Mouse (Mus musculus): ENCODE results near the gene Prrt2. TPM values are rescaled to one million over a fixed set of nuclear protein-coding genes. Genes with fewer than 3 reads are reported as not detected.

Gene Prrt2
- not detected for polyA plus RNA-seq (2014; fragmentation: Illumina TruSeq; extraction: RNeasy Lipid Tissue Mini Kit (QIAGEN cat#74804); ENCODE audit: low read depth, low replicate concordance)

GRCm38 (mm10) chr7:127020901-127021562 is at the start of gene Prrt2, which contains the start of gene Gm42742:
TSS of gene Prrt2 (minus strand) at chr7:127021211.
TSS of gene Gm42742 (minus strand) at chr7:127021097.

GRCm38 (mm10) chr7:127041851-127042672 is 21.1 kb upstream of the Prrt2 start, which contains the start of gene Kif22:
TSS of gene Kif22 (minus strand) at chr7:127042471.

GRCm38 (mm10) chr7:127026984-127027726 is 6.1 kb upstream of the Prrt2 start, which contains the start of gene Maz:
TSS of gene Maz (minus strand) at chr7:127027037.

GRCm38 (mm10) chr7:127016971-127017949 is 3.8 kb downstream of the Prrt2 start, which contains the start of gene Pagr1a:
TSS of gene Pagr1a (minus strand) at chr7:127017352.

GRCm38 (mm10) chr7:127016481-127016485 is 4.7 kb downstream of the Prrt2 start, which contains the start of gene Pagr1b:
TSS of gene Pagr1b (minus strand) at chr7:127016484.

GRCm38 (mm10) chr7:127014320-127014719 is 6.7 kb downstream of the Prrt2 start, which contains the start of gene Mvp:
TSS of gene Mvp (minus strand) at chr7:127014621.

GRCm38 (mm10) chr7:126975950-126976866 is 44.8 kb downstream of the Prrt2 start, which contains the start of gene Cdiptos:
TSS of gene Cdiptos (minus strand) at chr7:126976098.

GRCm38 (mm10) chr7:126975893-126975949 is 45.3 kb downstream of the Prrt2 start, which contains the start of gene Cdipt:
TSS of gene Cdipt (plus strand) at chr7:126975914.

Other genes with a start within 250 kb of the Prrt2 start
- 12.0 TPM for gene Ypel3, start 244.3 kb downstream of the Prrt2 start, polyA plus RNA-seq (2014; fragmentation: Illumina TruSeq; extraction: RNeasy Lipid Tissue Mini Kit (QIAGEN cat#74804); ENCODE audit: low read depth, low replicate concordance)
- gene Tbx6, start 239.7 kb downstream of the Prrt2 start, polyA plus RNA-seq (2014; fragmentation: Illumina TruSeq; extraction: RNeasy Lipid Tissue Mini Kit (QIAGEN cat#74804); ENCODE audit: low read depth, low replicate concordance), result not detected
- 28.4 TPM for gene Ppp4c, start 228.7 kb downstream of the Prrt2 start, polyA plus RNA-seq (2014; fragmentation: Illumina TruSeq; extraction: RNeasy Lipid Tissue Mini Kit (QIAGEN cat#74804); ENCODE audit: low read depth, low replicate concordance)
- gene Fam57b, start 223.5 kb downstream of the Prrt2 start, polyA plus RNA-seq (2014; fragmentation: Illumina TruSeq; extraction: RNeasy Lipid Tissue Mini Kit (QIAGEN cat#74804); ENCODE audit: low read depth, low replicate concordance), result not detected
- gene 4930451I11Rik, start 189.6 kb downstream of the Prrt2 start, polyA plus RNA-seq (2014; fragmentation: Illumina TruSeq; extraction: RNeasy Lipid Tissue Mini Kit (QIAGEN cat#74804); ENCODE audit: low read depth, low replicate concordance), result not detected
- not detected for gene Doc2a, start 173.8 kb downstream of the Prrt2 start, polyA plus RNA-seq (2014; fragmentation: Illumina TruSeq; extraction: RNeasy Lipid Tissue Mini Kit (QIAGEN cat#74804); ENCODE audit: low read depth, low replicate concordance)
- gene Hirip3, start 159.2 kb downstream of the Prrt2 start, polyA plus RNA-seq (2014; fragmentation: Illumina TruSeq; extraction: RNeasy Lipid Tissue Mini Kit (QIAGEN cat#74804); ENCODE audit: low read depth, low replicate concordance), result 10.9 TPM
- 13.4 TPM for gene Ino80e, start 158.8 kb downstream of the Prrt2 start, polyA plus RNA-seq (2014; fragmentation: Illumina TruSeq; extraction: RNeasy Lipid Tissue Mini Kit (QIAGEN cat#74804); ENCODE audit: low read depth, low replicate concordance)
- 9.9 TPM for gene Taok2, start 136.5 kb downstream of the Prrt2 start, polyA plus RNA-seq (2014; fragmentation: Illumina TruSeq; extraction: RNeasy Lipid Tissue Mini Kit (QIAGEN cat#74804); ENCODE audit: low read depth, low replicate concordance)
- 8.8 TPM for gene Tmem219, start 98.3 kb downstream of the Prrt2 start, polyA plus RNA-seq (2014; fragmentation: Illumina TruSeq; extraction: RNeasy Lipid Tissue Mini Kit (QIAGEN cat#74804); ENCODE audit: low read depth, low replicate concordance)
- 3.4 TPM for gene Kctd13, start 92.3 kb downstream of the Prrt2 start, polyA plus RNA-seq (2014; fragmentation: Illumina TruSeq; extraction: RNeasy Lipid Tissue Mini Kit (QIAGEN cat#74804); ENCODE audit: low read depth, low replicate concordance)
- not detected for gene Asphd1, start 71.6 kb downstream of the Prrt2 start, polyA plus RNA-seq (2014; fragmentation: Illumina TruSeq; extraction: RNeasy Lipid Tissue Mini Kit (QIAGEN cat#74804); ENCODE audit: low read depth, low replicate concordance)
- 39.4 TPM for gene Sez6l2, start 70.6 kb downstream of the Prrt2 start, polyA plus RNA-seq (2014; fragmentation: Illumina TruSeq; extraction: RNeasy Lipid Tissue Mini Kit (QIAGEN cat#74804); ENCODE audit: low read depth, low replicate concordance)
- gene Cdipt, start 45.3 kb downstream of the Prrt2 start, polyA plus RNA-seq (2014; fragmentation: Illumina TruSeq; extraction: RNeasy Lipid Tissue Mini Kit (QIAGEN cat#74804); ENCODE audit: low read depth, low replicate concordance), result 18.4 TPM
- 2.0 TPM for gene Cdiptos, start 45.1 kb downstream of the Prrt2 start, polyA plus RNA-seq (2014; fragmentation: Illumina TruSeq; extraction: RNeasy Lipid Tissue Mini Kit (QIAGEN cat#74804); ENCODE audit: low read depth, low replicate concordance)
- 2.0 TPM for gene Mvp, start 6.6 kb downstream of the Prrt2 start, polyA plus RNA-seq (2014; fragmentation: Illumina TruSeq; extraction: RNeasy Lipid Tissue Mini Kit (QIAGEN cat#74804); ENCODE audit: low read depth, low replicate concordance)
- not detected for gene Pagr1b, start 4.7 kb downstream of the Prrt2 start, polyA plus RNA-seq (2014; fragmentation: Illumina TruSeq; extraction: RNeasy Lipid Tissue Mini Kit (QIAGEN cat#74804); ENCODE audit: low read depth, low replicate concordance)
- not detected for gene Pagr1a, start 3.9 kb downstream of the Prrt2 start, polyA plus RNA-seq (2014; fragmentation: Illumina TruSeq; extraction: RNeasy Lipid Tissue Mini Kit (QIAGEN cat#74804); ENCODE audit: low read depth, low replicate concordance)
- 0.52 TPM for gene Gm42742, start 114 bp downstream of the Prrt2 start, polyA plus RNA-seq (2014; fragmentation: Illumina TruSeq; extraction: RNeasy Lipid Tissue Mini Kit (QIAGEN cat#74804); ENCODE audit: low read depth, low replicate concordance)
- gene Maz, start 5.8 kb upstream of the Prrt2 start, polyA plus RNA-seq (2014; fragmentation: Illumina TruSeq; extraction: RNeasy Lipid Tissue Mini Kit (QIAGEN cat#74804); ENCODE audit: low read depth, low replicate concordance), result 19.4 TPM
- gene Kif22, start 21.3 kb upstream of the Prrt2 start, polyA plus RNA-seq (2014; fragmentation: Illumina TruSeq; extraction: RNeasy Lipid Tissue Mini Kit (QIAGEN cat#74804); ENCODE audit: low read depth, low replicate concordance), result 1.9 TPM
- 1.6 TPM for gene Zg16, start 66.1 kb upstream of the Prrt2 start, polyA plus RNA-seq (2014; fragmentation: Illumina TruSeq; extraction: RNeasy Lipid Tissue Mini Kit (QIAGEN cat#74804); ENCODE audit: low read depth, low replicate concordance)
- 0.52 TPM for gene AI467606, start 70.1 kb upstream of the Prrt2 start, polyA plus RNA-seq (2014; fragmentation: Illumina TruSeq; extraction: RNeasy Lipid Tissue Mini Kit (QIAGEN cat#74804); ENCODE audit: low read depth, low replicate concordance)
- gene Qprt, start 101.0 kb upstream of the Prrt2 start, polyA plus RNA-seq (2014; fragmentation: Illumina TruSeq; extraction: RNeasy Lipid Tissue Mini Kit (QIAGEN cat#74804); ENCODE audit: low read depth, low replicate concordance), result 0.29 TPM
- gene Spn, start 116.6 kb upstream of the Prrt2 start, polyA plus RNA-seq (2014; fragmentation: Illumina TruSeq; extraction: RNeasy Lipid Tissue Mini Kit (QIAGEN cat#74804); ENCODE audit: low read depth, low replicate concordance), result 0.52 TPM
- 14.8 TPM for gene Cd2bp2, start 174.8 kb upstream of the Prrt2 start, polyA plus RNA-seq (2014; fragmentation: Illumina TruSeq; extraction: RNeasy Lipid Tissue Mini Kit (QIAGEN cat#74804); ENCODE audit: low read depth, low replicate concordance)
- gene Tbc1d10b, start 187.3 kb upstream of the Prrt2 start, polyA plus RNA-seq (2014; fragmentation: Illumina TruSeq; extraction: RNeasy Lipid Tissue Mini Kit (QIAGEN cat#74804); ENCODE audit: low read depth, low replicate concordance), result 3.7 TPM
- gene Mylpf, start 187.7 kb upstream of the Prrt2 start, polyA plus RNA-seq (2014; fragmentation: Illumina TruSeq; extraction: RNeasy Lipid Tissue Mini Kit (QIAGEN cat#74804); ENCODE audit: low read depth, low replicate concordance), result 9.2 TPM
- 1.7 TPM for gene Zfp553, start 211.8 kb upstream of the Prrt2 start, polyA plus RNA-seq (2014; fragmentation: Illumina TruSeq; extraction: RNeasy Lipid Tissue Mini Kit (QIAGEN cat#74804); ENCODE audit: low read depth, low replicate concordance)
- not detected for gene Sept1, start 211.9 kb upstream of the Prrt2 start, polyA plus RNA-seq (2014; fragmentation: Illumina TruSeq; extraction: RNeasy Lipid Tissue Mini Kit (QIAGEN cat#74804); ENCODE audit: low read depth, low replicate concordance)
- gene Zfp771, start 223.1 kb upstream of the Prrt2 start, polyA plus RNA-seq (2014; fragmentation: Illumina TruSeq; extraction: RNeasy Lipid Tissue Mini Kit (QIAGEN cat#74804); ENCODE audit: low read depth, low replicate concordance), result not detected
- not detected for gene Dctpp1, start 239.5 kb upstream of the Prrt2 start, polyA plus RNA-seq (2014; fragmentation: Illumina TruSeq; extraction: RNeasy Lipid Tissue Mini Kit (QIAGEN cat#74804); ENCODE audit: low read depth, low replicate concordance)

Data from adrenal gland, adult 10 weeks (tissue).